Mouse (Mus musculus) left cerebral cortex, postnatal 10 days (tissue): ENCODE results near the gene Slc39a5. TPM values are rescaled to one million over a fixed set of nuclear protein-coding genes. Genes with fewer than 3 reads are reported as not detected.

Experiments used
- DNase-seq, 2 experiments: peaks; one replicate each; pipeline ENCODE4 v3.0.0; 2021 to 2022; ENCODE audit warnings: low spot score in 2 of 2, mixed read lengths in 1 of 2; ENCODE audit errors: extremely low spot score in 1 of 2
- intact Hi-C: fragments of 180-260 bp; cut with DNase I; formaldehyde crosslinking; loops from one replicate; pipeline ENCODE4 v1.15.1; 2025
- total RNA-seq, 2 experiments: library from RNA; stranded (reverse); gene quantifications; 2 replicates each; pipeline ENCODE4 v1.2.3; 2021

The Slc39a5 gene
- total RNA-seq, 2 experiments from 2014 or later = 0.56 to 0.69 TPM

DNA sequence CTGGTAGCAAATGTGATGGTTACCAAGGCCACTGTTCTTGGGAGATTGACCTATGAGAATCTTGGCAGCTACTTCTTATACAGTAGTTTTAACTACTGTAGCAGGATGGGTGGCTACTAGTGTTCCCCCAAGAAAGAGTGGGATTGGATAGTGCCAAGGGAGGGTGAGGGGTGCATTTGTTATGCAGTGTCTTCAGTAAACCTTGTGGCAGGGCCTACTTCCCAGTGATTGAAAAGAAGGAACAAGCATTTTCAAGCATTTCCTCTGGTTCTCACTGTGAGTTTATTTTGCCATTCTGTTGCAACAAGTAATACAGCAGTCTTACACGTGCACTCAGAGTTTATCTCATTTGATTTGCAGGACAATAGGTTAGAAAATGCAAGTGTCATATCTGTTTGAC is 11.5 kb upstream of the Slc39a5 start:
- intact Hi-C loops = loop anchor here (5.0 kb wide), 1 partner anchor 45 kb away; the partner anchor contains the start of gene Smarcc2
- no peak for DNase-seq

DNA sequence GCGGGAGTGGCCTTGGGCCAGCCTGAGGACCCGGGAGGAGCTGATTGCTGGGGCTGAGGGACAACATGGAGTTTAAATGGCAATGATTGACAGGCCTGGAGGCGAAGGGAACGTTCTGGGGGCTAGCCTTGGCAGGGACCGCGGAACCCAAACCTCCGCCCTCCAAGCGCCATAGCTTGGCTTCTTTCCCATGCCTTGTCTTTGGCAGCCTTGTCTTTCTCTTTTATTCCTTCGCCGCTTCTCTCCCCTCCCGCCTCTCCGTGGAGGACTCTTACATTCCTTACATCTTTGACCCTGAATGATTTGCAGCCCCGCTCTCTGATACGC is 11.0 kb upstream of the Slc39a5 start:
- DNase-seq = peak in 1 of 2 experiments; percentile 62
- intact Hi-C loops = loop anchor here (5.0 kb wide), 1 partner anchor 45 kb away; the partner anchor contains the start of gene Smarcc2

DNA sequence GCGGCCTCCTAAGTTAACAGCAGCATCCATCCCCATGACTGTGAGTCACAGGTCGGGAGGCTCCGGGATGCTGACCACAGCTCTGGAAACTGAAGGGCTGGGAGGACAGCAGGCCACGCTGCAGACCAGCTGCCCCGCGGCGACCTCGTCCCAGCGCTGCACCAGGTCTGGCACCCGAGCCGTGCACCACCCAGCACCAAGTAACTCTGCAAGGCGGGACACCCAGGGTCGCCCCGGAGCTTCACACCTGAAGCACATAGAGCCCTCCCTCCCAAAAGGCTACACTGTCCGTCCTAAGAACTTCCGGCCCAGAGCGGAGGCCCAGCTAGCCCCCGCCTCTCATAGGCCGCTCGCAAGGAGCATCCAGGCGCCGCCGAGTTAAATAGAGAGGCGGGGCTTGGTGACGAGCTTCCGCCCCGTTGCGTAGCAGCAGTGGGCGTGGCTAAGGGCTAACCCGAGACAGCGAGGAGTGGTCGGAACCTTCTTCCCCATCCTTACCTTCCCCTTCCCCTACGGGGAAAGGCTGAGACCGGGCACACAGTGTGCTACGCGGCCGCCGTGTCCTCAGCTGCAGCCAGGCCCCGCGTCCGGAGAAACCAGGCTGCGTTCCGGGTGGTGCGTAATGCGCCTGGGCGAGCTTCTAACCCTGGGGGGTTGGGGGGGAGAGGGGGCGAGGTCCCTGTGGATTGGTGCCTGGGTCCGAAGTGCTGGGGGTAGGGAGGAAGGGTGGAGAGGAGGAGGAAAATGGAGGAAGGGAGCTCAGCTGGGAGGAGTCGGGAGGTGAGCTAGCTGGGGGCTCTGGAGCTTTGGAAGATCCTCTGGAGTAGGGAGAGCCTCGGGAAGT is 10.4 kb upstream of the Slc39a5 start, which contains the start of the genes Nabp2 and Rnf41:
TSS of gene Nabp2 (minus strand) at position 282 of the 844 bp plus-strand sequence.
TSS of gene Rnf41 (plus strand) at position 447 of the 844 bp plus-strand sequence.
- DNase-seq = peak; percentile 96 to 98
- intact Hi-C loops = loop anchor here (5.0 kb wide), 1 partner anchor 46 kb away; the partner anchor contains the start of gene Smarcc2

DNA sequence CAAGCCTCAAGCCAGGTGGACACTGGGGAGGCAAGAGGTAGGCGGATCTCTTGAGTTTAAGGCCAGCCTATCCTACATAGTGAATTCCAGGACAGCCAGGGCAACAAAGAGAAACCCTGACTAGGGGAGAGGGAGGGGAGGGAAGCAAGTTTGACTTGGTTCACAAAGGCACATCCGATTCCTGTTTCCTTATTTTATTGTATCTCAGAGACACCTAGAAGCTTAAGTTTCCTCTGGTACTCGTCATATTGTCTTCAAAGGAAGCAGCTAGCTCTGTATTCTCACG is 9.5 kb upstream of the Slc39a5 start:
- intact Hi-C loops = loop anchor here (5.0 kb wide), 1 partner anchor 47 kb away; the partner anchor contains the start of gene Smarcc2
- no peak for DNase-seq

DNA sequence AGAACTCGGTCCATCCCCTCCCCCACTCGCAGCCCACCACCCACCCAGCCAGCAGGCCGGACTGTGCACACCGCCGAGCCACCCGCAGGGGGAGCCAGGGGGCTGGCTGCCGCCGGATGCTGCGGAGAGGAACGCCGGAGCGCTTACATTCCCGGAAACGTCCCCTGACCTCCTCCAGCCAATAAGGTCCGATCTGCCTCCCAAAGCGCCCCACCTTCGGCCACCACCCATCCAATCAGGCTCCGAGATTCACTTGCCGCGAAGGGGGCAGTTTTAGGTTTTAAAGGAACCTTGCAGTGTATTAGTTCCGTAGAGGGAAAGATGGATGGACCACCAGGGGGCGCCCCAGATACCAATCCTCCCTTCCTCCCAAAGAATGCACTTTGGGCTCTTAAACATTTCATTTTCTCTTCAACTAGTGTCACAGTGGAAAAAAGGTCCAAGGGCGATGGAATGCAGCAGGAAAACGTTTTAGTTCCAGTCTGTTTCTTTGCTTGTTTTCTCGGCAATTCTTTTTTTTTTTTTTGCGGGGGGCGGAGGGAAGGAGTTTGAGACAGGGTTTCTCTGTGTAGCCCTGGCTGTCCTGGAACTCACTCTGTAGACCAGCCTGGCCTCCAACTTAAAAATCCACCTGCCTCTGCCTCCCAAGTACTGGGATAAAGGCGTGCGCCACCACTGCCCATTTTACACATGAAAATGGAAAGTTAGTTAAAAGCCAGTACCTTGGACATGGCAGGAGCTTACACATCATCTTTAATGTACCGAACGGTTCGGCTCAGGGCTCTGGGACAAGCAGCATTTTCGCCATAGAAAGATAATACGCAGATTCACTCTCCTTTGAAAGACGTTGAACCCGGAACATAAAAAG is 8.9 kb upstream of the Slc39a5 start:
- peak; percentile 98 for DNase-seq
- intact Hi-C loops = loop anchor here (5.0 kb wide), 1 partner anchor 47 kb away; the partner anchor contains the start of gene Smarcc2

DNA sequence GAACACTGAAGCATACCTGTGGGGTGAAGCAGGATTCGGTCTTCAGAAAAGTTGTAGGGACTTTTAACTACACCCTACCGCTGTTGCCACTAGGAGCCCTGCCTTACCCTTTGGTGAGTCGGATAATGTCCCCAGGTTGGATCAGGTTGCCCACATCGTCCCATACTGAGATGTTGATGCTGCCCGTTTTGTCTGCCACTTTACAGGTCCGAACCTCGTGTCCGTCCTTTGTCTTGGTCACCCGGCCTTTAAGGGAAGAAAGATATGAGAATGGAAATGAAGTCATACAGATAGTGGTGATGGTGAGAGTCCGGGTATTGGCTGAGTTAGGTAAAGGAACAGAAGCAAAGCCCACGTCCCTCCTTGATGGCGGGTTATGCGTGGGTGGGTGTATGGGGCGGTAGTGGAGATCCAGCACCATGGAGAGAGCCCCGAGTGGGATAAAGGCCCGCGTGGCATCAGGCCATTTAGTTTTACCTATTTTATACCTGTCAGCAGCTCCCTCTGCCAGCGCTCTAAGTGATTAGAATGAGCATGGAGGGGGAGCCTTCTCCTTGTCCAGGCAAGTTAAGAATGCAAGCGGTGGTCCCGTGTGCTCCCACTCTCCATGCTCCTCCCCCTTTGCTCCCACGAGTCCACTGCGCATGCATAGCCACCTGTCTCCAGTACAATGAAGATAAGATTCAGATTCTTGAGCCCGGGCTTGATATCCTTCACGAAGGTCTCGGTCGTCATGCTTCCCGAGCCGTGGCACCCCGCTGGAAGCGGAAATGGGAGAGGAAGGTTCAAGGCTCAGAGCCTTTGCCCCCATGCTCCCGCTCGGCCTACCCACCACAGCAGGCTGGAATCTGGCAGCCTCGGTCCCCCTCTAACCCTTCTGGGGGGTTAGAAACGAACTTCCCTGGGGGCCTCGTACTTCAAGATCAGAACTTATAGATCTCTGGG is 7.8 kb upstream of the Slc39a5 start:
- DNase-seq = peak; percentile 44 to 71
- intact Hi-C loops = no loop called here

DNA sequence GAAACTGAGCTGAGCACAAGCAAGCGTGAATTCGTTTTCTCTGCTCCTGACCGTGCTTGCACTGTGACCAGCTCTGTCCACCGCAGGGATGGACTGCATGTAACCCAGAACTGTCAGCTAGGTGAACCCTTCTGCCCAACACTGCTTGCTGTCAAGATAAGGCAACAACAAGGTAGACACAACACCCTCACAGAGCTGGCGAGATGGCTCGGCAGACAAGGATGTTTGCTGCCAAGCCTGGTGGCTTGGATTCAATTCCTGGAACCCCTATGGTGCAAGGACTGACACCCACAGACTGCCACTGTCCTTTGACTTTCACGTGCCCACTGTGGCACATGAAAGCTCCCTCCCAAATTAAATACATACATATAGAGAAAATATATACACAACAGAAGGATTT is 2.9 kb upstream of the Slc39a5 start:
- no peak for DNase-seq
- intact Hi-C loops = no loop called here

DNA sequence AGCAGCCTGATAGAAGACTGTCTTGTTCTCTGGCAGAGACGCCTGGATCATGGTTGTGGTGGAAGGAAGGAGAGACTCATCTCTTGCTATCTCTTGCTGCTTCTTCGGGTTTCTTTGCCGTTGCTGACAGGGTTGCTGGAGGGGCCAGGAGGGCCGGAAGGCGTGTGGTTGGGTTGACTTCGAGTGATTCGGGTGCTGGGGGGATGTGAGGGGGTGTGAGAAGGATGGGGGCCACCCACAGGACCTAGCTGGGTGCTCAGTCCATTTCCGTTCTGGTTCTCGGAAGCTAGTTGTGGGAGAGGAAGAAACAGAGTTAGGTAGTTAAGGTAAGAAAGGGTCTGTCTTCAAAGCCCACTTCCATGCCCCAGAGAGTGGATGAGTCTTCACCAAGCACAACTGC is 609 bp upstream of the Slc39a5 start:
- DNase-seq = no peak
- intact Hi-C loops = no loop called here

DNA sequence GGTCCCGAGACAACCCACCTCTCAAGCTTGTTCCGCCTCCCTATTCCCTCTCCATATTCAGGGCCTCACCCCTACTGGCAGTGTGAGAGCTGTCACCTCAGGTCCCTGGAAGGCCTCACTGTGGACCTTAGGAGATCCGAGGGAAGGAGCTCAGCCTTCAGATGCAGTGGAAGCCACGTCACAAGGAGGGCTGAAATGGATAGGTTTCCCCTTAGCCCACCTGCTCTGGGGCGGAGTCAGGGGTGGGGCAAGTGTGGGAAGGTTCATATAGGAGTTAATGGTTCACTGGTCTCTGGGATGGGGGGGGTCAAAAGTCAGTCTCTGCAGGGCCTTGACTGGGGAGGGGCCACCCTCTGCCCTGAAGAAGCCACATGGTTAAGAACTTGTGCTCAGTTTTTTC is 691 bp downstream of the Slc39a5 start:
- DNase-seq = no peak
- intact Hi-C loops = no loop called here

DNA sequence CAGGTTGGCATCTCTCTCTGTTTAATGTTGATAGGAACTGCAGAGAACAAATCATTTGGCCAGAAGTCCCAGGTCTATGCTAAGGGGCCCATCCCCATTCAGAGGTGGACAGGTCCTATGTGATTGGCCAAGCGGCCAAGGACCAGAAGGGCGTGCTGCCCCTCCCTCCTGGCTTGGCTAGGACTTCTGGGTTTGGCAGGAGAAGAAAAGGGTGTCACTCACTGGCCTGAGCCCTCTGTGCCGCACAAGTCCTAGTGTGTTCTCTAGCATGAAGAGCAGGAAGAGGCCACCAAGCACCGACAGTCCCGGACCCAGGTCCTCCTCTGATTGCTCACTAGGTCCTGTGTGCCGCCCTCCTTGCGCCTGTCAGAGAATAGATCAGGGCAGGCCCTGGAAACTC is 3.6 kb downstream of the Slc39a5 start:
- DNase-seq = no peak
- intact Hi-C loops = no loop called here

DNA sequence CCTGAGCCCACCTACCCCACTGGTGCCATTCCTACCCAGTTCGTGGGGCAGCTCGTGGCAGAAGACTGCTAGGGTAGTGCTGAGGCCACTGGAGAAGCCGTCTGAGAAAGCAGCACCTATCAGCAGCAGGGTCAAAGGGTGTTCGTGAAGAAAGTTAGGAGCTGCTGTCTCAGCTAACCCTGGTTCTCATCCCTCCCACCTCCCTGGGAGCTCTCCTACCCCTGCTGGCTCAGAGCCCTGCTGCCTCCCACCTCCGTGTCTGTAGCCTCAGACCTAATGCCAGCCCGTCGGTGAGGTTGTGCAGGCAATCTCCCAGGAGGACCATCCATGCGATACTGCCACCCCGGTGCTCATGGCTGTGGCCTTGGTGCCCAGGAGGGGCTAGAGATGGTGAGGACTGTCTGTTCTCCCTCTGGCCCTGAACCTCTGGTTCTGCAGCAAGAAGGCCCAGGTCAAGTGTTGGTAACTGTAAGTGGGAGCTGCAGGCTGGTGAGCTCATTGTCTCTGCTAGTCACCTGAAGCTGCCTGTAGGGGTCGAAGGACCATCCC is 4.2 kb downstream of the Slc39a5 start:
- intact Hi-C loops = no loop called here
- no peak for DNase-seq

DNA sequence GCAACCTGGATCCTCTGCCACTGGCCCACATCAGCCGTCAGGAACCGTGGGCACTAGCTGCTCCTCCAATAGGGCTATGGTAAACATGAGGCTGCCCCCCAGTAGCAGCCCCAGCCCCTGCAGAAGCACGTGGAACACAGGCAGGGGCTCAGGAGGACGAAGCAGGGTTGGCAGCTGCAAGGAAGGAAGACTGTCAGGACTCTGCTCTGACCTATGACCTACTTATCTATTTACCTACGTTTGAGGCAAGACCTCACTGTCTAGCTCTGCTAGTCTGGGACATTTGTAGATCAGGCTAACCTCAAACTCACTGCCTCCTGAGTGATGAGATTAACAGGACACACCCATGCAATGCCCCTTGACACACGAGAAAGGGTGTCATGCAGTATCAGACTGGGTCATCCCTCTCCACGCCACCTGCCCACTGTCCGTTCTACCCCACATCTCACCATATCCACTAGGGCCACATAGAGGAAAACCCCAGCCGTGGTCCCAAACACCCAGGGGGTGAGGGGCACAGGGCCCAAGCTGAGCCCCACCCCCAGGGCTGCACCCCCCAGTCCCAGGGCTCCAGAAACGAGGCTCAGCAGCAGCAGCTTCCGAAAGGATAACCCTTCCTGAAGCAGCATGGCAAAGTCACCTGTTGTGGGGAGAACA is 4.9 kb downstream of the Slc39a5 start:
- intact Hi-C loops = no loop called here
- DNase-seq = no peak

DNA sequence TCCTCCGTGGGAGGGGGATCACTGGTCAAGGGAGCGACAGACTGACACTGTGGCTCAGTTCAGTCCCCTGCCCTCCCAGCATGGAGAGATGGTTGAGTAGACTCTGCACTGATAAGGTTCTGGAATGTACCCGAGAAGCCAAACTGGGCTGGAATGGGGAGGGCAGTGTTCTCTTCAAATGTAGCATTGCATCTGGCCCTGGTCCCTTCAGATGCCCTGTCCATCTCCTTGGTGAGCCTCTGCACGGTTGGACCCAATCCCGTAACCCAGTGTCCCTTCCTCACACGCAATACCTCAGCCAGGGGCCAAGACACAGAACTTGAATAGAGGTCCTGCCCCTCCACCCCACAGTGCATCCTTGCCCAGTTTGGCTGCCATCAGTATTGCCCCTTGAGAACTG is 9.2 kb downstream of the Slc39a5 start:
- intact Hi-C loops = no loop called here
- no peak for DNase-seq

DNA sequence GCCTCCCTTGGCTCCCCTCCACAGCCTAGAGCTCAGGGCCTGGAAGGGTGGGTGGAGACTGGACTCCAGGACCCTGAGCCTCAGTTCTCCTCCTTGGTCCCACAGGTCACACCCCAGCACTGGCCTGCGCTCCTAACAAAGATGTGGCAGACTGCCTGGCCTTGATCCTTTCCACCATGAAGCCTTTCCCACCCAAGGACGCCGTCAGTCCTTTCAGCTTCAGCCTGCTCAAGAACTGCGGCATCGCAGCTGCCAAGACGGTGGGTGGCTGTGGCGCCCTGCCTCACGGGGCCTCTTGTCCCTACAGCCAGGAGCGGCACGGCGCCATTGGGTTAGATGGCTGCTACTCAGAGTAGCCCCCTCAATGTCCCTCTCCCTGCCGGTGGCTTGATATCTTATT is 10.7 kb downstream of the Slc39a5 start:
- DNase-seq = peak in 1 of 2 experiments; percentile 37
- intact Hi-C loops = no loop called here

DNA sequence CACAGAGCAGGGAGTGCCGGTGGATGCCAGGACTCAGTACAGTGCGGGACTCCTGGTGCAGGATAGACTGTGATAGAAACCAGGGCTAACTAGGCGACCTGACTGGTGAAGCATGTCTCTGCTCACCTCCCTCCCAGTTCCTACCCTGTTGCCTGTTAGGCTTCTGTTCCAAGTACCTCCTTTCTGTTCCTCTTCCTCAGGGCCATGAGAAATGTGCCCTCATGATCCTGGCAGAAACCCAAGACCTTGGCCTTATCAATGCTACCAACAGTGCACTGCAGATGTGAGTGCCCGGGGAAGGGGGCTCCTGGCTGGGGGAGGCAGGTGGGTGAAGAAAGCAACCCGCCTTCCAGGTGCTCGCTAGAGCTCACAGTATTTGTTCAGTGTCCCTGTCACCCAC is 11.5 kb downstream of the Slc39a5 start:
- intact Hi-C loops = no loop called here
- no peak for DNase-seq

DNA sequence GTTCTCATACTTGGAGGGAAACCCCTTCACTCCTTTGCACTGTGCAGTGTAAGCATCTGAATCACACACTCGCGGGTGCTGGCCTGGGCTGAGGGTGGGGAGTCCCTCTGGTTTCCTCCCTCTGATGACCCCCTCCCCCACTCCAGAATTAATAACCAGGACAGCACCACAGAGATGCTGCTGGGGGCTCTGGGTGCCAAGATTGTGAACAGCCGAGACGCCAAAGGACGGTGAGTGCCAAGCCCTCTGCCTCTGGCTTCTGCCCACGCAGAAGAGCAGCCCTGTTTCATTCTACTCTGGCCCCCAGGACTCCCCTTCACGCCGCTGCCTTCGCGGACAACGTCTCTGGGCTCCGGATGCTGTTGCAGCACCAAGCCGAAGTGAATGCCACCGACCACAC is 12.1 kb downstream of the Slc39a5 start:
- peak in 1 of 2 experiments; percentile 26 for DNase-seq
- intact Hi-C loops = no loop called here

DNA sequence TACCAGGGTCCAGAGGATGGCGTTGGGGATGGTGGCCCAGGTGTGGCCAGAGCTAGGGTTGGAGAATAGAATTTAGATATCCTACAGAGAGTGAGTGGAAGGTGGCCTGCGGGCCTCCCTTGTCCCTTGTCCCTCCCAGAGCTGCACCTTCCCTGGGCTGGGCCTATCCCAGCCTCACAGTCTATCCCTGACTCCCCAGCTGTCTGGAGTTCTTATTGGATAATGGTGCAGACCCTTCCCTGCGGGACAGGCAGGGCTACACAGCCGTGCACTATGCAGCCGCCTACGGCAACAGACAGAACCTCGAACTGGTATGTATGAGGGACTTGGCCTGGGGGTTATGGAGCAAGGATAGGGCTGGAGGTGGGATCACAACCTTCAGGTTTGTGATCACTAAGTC is 15.1 kb downstream of the Slc39a5 start:
- intact Hi-C loops = no loop called here
- peak in 1 of 2 experiments; percentile 13 for DNase-seq

DNA sequence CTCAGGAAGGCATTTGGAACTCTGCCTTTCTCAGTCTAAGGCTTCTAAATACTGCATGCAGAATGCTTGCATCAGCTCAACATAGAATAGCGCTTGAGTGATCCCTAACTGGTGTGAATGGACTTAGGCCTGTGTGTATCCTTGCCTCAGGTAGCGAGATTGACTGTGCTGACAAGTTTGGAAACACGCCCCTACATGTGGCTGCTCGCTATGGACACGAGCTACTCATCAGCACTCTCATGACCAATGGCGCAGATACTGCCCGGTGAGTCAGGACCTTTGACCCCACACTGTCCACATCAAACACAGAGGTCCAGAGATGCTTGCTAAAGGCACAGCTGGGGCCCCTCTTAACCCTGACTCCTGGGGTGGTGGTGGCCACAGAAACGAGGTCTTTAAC is 18.5 kb downstream of the Slc39a5 start:
- intact Hi-C loops = no loop called here

More for the DNA sequence above, 18.5 kb downstream of the Slc39a5 start:
- peak in 1 of 2 experiments; percentile 11 for DNase-seq
